Mouse (Mus musculus) lung, postnatal 14 days (tissue): ENCODE data around the gene Prlh.

Experiments used
- DNase-seq: peaks from one replicate; pipeline ENCODE4 v3.0.0; 2021

The Prlh gene

GRCm38 (mm10) chr1:91001871-91002539 is 49.1 kb downstream of the Prlh start:
- no peak for DNase-seq

- no peak for DNase-seq
Measured at GRCm38 (mm10) chr1:91002641-91003040, 49.7 kb downstream of the Prlh start.
